Mouse (Mus musculus): ENCODE measurements around the gene Adra2a. TPM values are rescaled to one million over a fixed set of nuclear protein-coding genes. Genes with fewer than 3 reads are reported as not detected.

The Adra2a gene
- polyA plus RNA-seq (2014; fragmentation: Illumina TruSeq; extraction: RNeasy Lipid Tissue Mini Kit (QIAGEN cat#74804)), result 0.48 TPM

GRCm38 (mm10) chr19:54043851-54044250, at the start of gene Adra2a:
Gene Adra2a (plus strand): TSS chr19:54044151.

Other genes starting within 250 kb of the Adra2a start
- 270 TPM for gene Pdcd4, start 151.9 kb upstream of the Adra2a start, polyA plus RNA-seq (2014; fragmentation: Illumina TruSeq; extraction: RNeasy Lipid Tissue Mini Kit (QIAGEN cat#74804))
- gene Shoc2, start 99.8 kb upstream of the Adra2a start, polyA plus RNA-seq (2014; fragmentation: Illumina TruSeq; extraction: RNeasy Lipid Tissue Mini Kit (QIAGEN cat#74804)), result 163 TPM
- 107 TPM for gene Bbip1, start 99.5 kb upstream of the Adra2a start, polyA plus RNA-seq (2014; fragmentation: Illumina TruSeq; extraction: RNeasy Lipid Tissue Mini Kit (QIAGEN cat#74804))